Mouse (Mus musculus) mature B cell (primary cell): ENCODE results near the gene Gpx4.
"Not testable (repeated sequence)": the region's sequence is repeated elsewhere in the genome, so short reads cannot be mapped to it uniquely, and the experiment has no call there.

Experiments
- in situ Hi-C: fragments of 300-500 bp; cut with MboI; formaldehyde crosslinking; loops from 2 replicates; pipeline ENCODE4 v1.14.3; 2019

Gpx4 gene

GRCm38 (mm10) chr10:80023758-80024157, 23.2 kb upstream of the Gpx4 start:
- in situ Hi-C loops, result loop anchor here (5.0 kb wide), 1 partner anchor 36 kb away; the partner anchor contains the start of gene Cnn2

- in situ Hi-C loops, result loop anchor here (5.0 kb wide), 1 partner anchor 37 kb away; the partner anchor contains the start of gene Cnn2
Observed at GRCm38 (mm10) chr10:80024229-80025043, 22.5 kb upstream of the Gpx4 start.

- in situ Hi-C loops, result no loop called here
Observed at GRCm38 (mm10) chr10:80025044-80025347, 22.0 kb upstream of the Gpx4 start.

- in situ Hi-C loops, result no loop called here
Observed at GRCm38 (mm10) chr10:80025463-80025862, 21.5 kb upstream of the Gpx4 start.

- in situ Hi-C loops, result no loop called here
Observed at GRCm38 (mm10) chr10:80025889-80026288, 21.1 kb upstream of the Gpx4 start.

GRCm38 (mm10) chr10:80027681-80028520, 19.1 kb upstream of the Gpx4 start:
- in situ Hi-C loops, result no loop called here

GRCm38 (mm10) chr10:80028521-80028846, 18.5 kb upstream of the Gpx4 start:
- in situ Hi-C loops, result no loop called here

GRCm38 (mm10) chr10:80030191-80030590, 16.8 kb upstream of the Gpx4 start:
- in situ Hi-C loops, result no loop called here

GRCm38 (mm10) chr10:80030736-80031135, 16.2 kb upstream of the Gpx4 start:
- in situ Hi-C loops, result no loop called here

- in situ Hi-C loops, result no loop called here
Observed at GRCm38 (mm10) chr10:80032799-80033480, 14.0 kb upstream of the Gpx4 start.

GRCm38 (mm10) chr10:80033511-80034391, 13.2 kb upstream of the Gpx4 start:
- in situ Hi-C loops, result no loop called here

GRCm38 (mm10) chr10:80035148-80035547, 11.8 kb upstream of the Gpx4 start:
- in situ Hi-C loops, result no loop called here

GRCm38 (mm10) chr10:80035686-80036085, 11.3 kb upstream of the Gpx4 start:
- in situ Hi-C loops, result no loop called here

- in situ Hi-C loops, result no loop called here
Observed at GRCm38 (mm10) chr10:80036832-80037231, 10.1 kb upstream of the Gpx4 start.

- in situ Hi-C loops, result no loop called here
Observed at GRCm38 (mm10) chr10:80039559-80039979, 7.4 kb upstream of the Gpx4 start, which contains the start of gene Polr2e. TSS of gene Polr2e (minus strand) at chr10:80039795.

- in situ Hi-C loops, result not testable (repeated sequence)
Observed at GRCm38 (mm10) chr10:80041409-80042060, 5.4 kb upstream of the Gpx4 start.

GRCm38 (mm10) chr10:80044087-80044486, 2.9 kb upstream of the Gpx4 start:
- in situ Hi-C loops, result no loop called here

- in situ Hi-C loops, result not testable (repeated sequence)
Observed at GRCm38 (mm10) chr10:80045364-80045763, 1.6 kb upstream of the Gpx4 start.

GRCm38 (mm10) chr10:80045766-80046165, 1.2 kb upstream of the Gpx4 start:
- in situ Hi-C loops, result no loop called here

- in situ Hi-C loops, result no loop called here
Observed at GRCm38 (mm10) chr10:80048396-80048795, 1.4 kb downstream of the Gpx4 start.

- in situ Hi-C loops, result no loop called here
Observed at GRCm38 (mm10) chr10:80048834-80049233, 1.9 kb downstream of the Gpx4 start.
